ENCODE assay signal across 9 mouse cellular contexts in genomic region chr15:102178279-102178678, GRCm38 (mm10). TPM values are rescaled to one million over a fixed set of nuclear protein-coding genes. Genes with fewer than 3 reads are reported as not detected.
DNase-seq lines count a peak whose midpoint lies in the region; ATAC-seq and TF ChIP-seq lines count a peak whose summit lies in the region.
"Had no signal": no experiment of that assay in that cellular context is flagged by ENCODE, and none has a peak within 500 bp of the region (broad histone marks: within the 10 kb centered on the region; RNA-seq: fewer than 3 reads in every experiment).

No protein-coding gene starts in this region.

- no peak overlapping the region for H3K4me3 ChIP-seq in hindbrain, embryonic 10.5 days
- H3K4me3 ChIP-seq in hindbrain, embryonic 16.5 days (ENCODE audit: low read length) = no peak overlapping the region
- no peak overlapping the region for H3K4me3 ChIP-seq in bone marrow macrophage, adult 2 months (ENCODE audit: insufficient read depth, low read length)
- H3K4me3 ChIP-seq in intestine, embryonic 16.5 days (ENCODE audit: low read length) = no peak overlapping the region
- no peak overlapping the region for H3K4me3 ChIP-seq in neural tube, embryonic 11.5 days (ENCODE audit: low read depth, low read length)
- H3K4me3 ChIP-seq in stomach, postnatal 0 days (ENCODE audit: low read depth, low read length) = no peak overlapping the region
- H3K4me3 ChIP-seq: neural tube, embryonic 12.5 days had no signal

- peak; percentile 96 for TF ChIP-seq CTCF in bone marrow macrophage, adult 2 months (IDR thresholded peaks at IDR 0.05; ENCODE audit: low read depth, low read length)
- TF ChIP-seq CTCF in stomach, postnatal 0 days (IDR thresholded peaks at IDR 0.05; ENCODE audit: low read depth) = peak; percentile 95

- no peaks in the 10 kb centered on the region for H3K27me3 ChIP-seq in hindbrain, embryonic 10.5 days (ENCODE audit: insufficient read depth, poor library complexity, severe bottlenecking)
- H3K27me3 ChIP-seq in hindbrain, embryonic 16.5 days (replicated peaks; ENCODE audit: control insufficient read depth, insufficient read depth, low read length) = no peaks in the 10 kb centered on the region
- no peaks in the 10 kb centered on the region for H3K27me3 ChIP-seq in intestine, embryonic 16.5 days (replicated peaks; ENCODE audit: control insufficient read depth, insufficient read depth, low read length)
- H3K27me3 ChIP-seq in neural tube, embryonic 11.5 days (ENCODE audit: control insufficient read depth, insufficient read depth, low read length) = no peaks in the 10 kb centered on the region
- no peaks in the 10 kb centered on the region for H3K27me3 ChIP-seq in stomach, postnatal 0 days (ENCODE audit: control insufficient read depth, insufficient read depth, low read length)
- H3K27me3 ChIP-seq: neural tube, embryonic 12.5 days had no signal

- H3K4me2 ChIP-seq in hindbrain, embryonic 16.5 days (ENCODE audit: low read length) = no peak overlapping the region
- H3K4me2 ChIP-seq in intestine, embryonic 16.5 days (ENCODE audit: low read depth, low read length) = no peak overlapping the region
- no peak overlapping the region for H3K4me2 ChIP-seq in neural tube, embryonic 11.5 days (ENCODE audit: low read depth)
- H3K4me2 ChIP-seq in stomach, postnatal 0 days (replicated peaks; ENCODE audit: low read depth) = no peak overlapping the region
- H3K4me2 ChIP-seq: neural tube, embryonic 12.5 days had no signal

- no peak for TF ChIP-seq POLR2A in bone marrow macrophage, adult 2 months (IDR thresholded peaks at IDR 0.05; ENCODE audit: borderline replicate concordance, low read depth, low read length)

- WGBS in hindbrain, embryonic 10.5 days = 20% methylated on average over 6 of the region's 6 CpGs
- WGBS in hindbrain, embryonic 16.5 days = 16% methylated on average over 6 of the region's 6 CpGs
- WGBS in intestine, embryonic 16.5 days = 13% methylated on average over 6 of the region's 6 CpGs
- 17% methylated on average over 6 of the region's 6 CpGs for WGBS in neural tube, embryonic 11.5 days
- 22% methylated on average over 6 of the region's 6 CpGs for WGBS in stomach, postnatal 0 days

- H3K4me1 ChIP-seq in hindbrain, embryonic 10.5 days (replicated peaks) = no peaks in the 10 kb centered on the region
- H3K4me1 ChIP-seq in hindbrain, embryonic 16.5 days (ENCODE audit: control insufficient read depth, insufficient read depth, low read depth, low read length) = no peaks in the 10 kb centered on the region
- H3K4me1 ChIP-seq in bone marrow macrophage, adult 2 months (ENCODE audit: control insufficient read depth, insufficient read depth, low read length) = no peaks in the 10 kb centered on the region
- H3K4me1 ChIP-seq in intestine, embryonic 16.5 days (ENCODE audit: control insufficient read depth, insufficient read depth, low read length) = peaks cover 3% of the 10 kb centered on the region
- no peaks in the 10 kb centered on the region for H3K4me1 ChIP-seq in neural tube, embryonic 11.5 days (ENCODE audit: control insufficient read depth, insufficient read depth, low read length)
- H3K4me1 ChIP-seq in stomach, postnatal 0 days (replicated peaks; ENCODE audit: control insufficient read depth, insufficient read depth) = no peaks in the 10 kb centered on the region
- H3K4me1 ChIP-seq: neural tube, embryonic 12.5 days had no signal

- intact Hi-C loops in left cerebral cortex, postnatal 25 days (cut with DNase I) = loop anchor here (1.0 kb wide), 1 partner anchor 46 kb away; no protein-coding TSS in a partner anchor

- ATAC-seq in hindbrain, embryonic 16.5 days = no peak
- ATAC-seq in erythroblast, adult 5-6 weeks (replicated peaks; ENCODE audit: low FRiP score, poor library complexity, severe bottlenecking) = peak; percentile 75
- ATAC-seq in intestine, embryonic 16.5 days = peak; percentile 44
- ATAC-seq in neural tube, embryonic 11.5 days (ENCODE audit: insufficient read depth, low FRiP score, low TSS enrichment) = no peak
- peak; percentile 43; the same call in 1 of the 2 replicates for ATAC-seq in stomach, postnatal 0 days (ENCODE audit: low FRiP score, low TSS enrichment)

- peaks cover 16% of the 10 kb centered on the region; the same call in 1 of the 2 replicates for H3K36me3 ChIP-seq in hindbrain, embryonic 10.5 days
- peaks cover 2% of the 10 kb centered on the region; the same call in 1 of the 2 replicates for H3K36me3 ChIP-seq in hindbrain, embryonic 16.5 days (ENCODE audit: control insufficient read depth, insufficient read depth, low read length)
- no peaks in the 10 kb centered on the region for H3K36me3 ChIP-seq in intestine, embryonic 16.5 days (ENCODE audit: control insufficient read depth, insufficient read depth, low read length)
- H3K36me3 ChIP-seq in neural tube, embryonic 11.5 days (ENCODE audit: control insufficient read depth, insufficient read depth, low read length) = no peaks in the 10 kb centered on the region
- H3K36me3 ChIP-seq in stomach, postnatal 0 days (ENCODE audit: control insufficient read depth, insufficient read depth, low read length) = no peaks in the 10 kb centered on the region; the same call in 1 of the 2 replicates

- peak; percentile 71 for DNase-seq in hindbrain, embryonic 10.5 days (ENCODE audit: low spot score)
- DNase-seq in left cerebral cortex, postnatal 25 days (ENCODE audit: low spot score in 2 of 2) = peak; percentile 62 to 77
- DNase-seq in neural tube, embryonic 11.5 days (ENCODE audit: low spot score) = peak; percentile 65
- DNase-seq in stomach, postnatal 0 days (ENCODE audit: low spot score) = peak; percentile 84

- no peak overlapping the region for H3K9ac ChIP-seq in hindbrain, embryonic 16.5 days (ENCODE audit: low read depth, low read length)
- H3K9ac ChIP-seq in intestine, embryonic 16.5 days (ENCODE audit: low read depth, low read length) = no peak overlapping the region
- H3K9ac ChIP-seq in neural tube, embryonic 11.5 days (ENCODE audit: low read length) = no peak overlapping the region
- no peak overlapping the region for H3K9ac ChIP-seq in stomach, postnatal 0 days (ENCODE audit: low read length)
- H3K9ac ChIP-seq: neural tube, embryonic 12.5 days had no signal

- no peak overlapping the region for H3K27ac ChIP-seq in hindbrain, embryonic 10.5 days
- H3K27ac ChIP-seq in hindbrain, embryonic 16.5 days (ENCODE audit: low read depth, low read length) = no peak overlapping the region
- no peak overlapping the region for H3K27ac ChIP-seq in bone marrow macrophage, adult 2 months (ENCODE audit: insufficient read depth, low read depth, low read length)
- H3K27ac ChIP-seq in intestine, embryonic 16.5 days (ENCODE audit: low read length) = no peak overlapping the region
- no peak overlapping the region for H3K27ac ChIP-seq in neural tube, embryonic 11.5 days (ENCODE audit: low read depth, low read length)
- H3K27ac ChIP-seq in stomach, postnatal 0 days (replicated peaks) = no peak overlapping the region
- H3K27ac ChIP-seq: neural tube, embryonic 12.5 days had no signal

- H3K9me3 ChIP-seq in hindbrain, embryonic 10.5 days = no peaks in the 10 kb centered on the region
- H3K9me3 ChIP-seq in hindbrain, embryonic 16.5 days (ENCODE audit: control insufficient read depth, low read length) = peaks cover 2% of the 10 kb centered on the region; the same call in 1 of the 2 replicates
- H3K9me3 ChIP-seq in intestine, embryonic 16.5 days (ENCODE audit: control insufficient read depth, low read length) = no peaks in the 10 kb centered on the region
- no peaks in the 10 kb centered on the region for H3K9me3 ChIP-seq in neural tube, embryonic 11.5 days (ENCODE audit: control insufficient read depth, low read length)
- H3K9me3 ChIP-seq in stomach, postnatal 0 days (ENCODE audit: control insufficient read depth, low read length) = no peaks in the 10 kb centered on the region
- H3K9me3 ChIP-seq: neural tube, embryonic 12.5 days had no signal

- no peak for TF ChIP-seq EP300 in stomach, postnatal 0 days (optimal IDR thresholded peaks at IDR 0.05)

RNA-seq across cellular contexts. Expression of gene Zfp740, which starts 24.8 kb away (rescaled TPM):
- polyA plus RNA-seq in hindbrain, embryonic 10.5 days (2016; fragmentation: Nextera tagmentation; extraction: Ambion mirVana) = 61.8 and 67.1 TPM in 2 replicates
- 39.6 and 51.0 TPM in 2 replicates for polyA plus RNA-seq in hindbrain, embryonic 16.5 days (2015; fragmentation: Nextera tagmentation; extraction: Ambion mirVana)
- 71.6 and 79.5 TPM in 2 replicates for polyA plus RNA-seq in bone marrow macrophage, adult 2 months (2012; ENCODE audit: insufficient read depth, insufficient read length, missing spikeins)
- total RNA-seq in erythroblast, adult 5-6 weeks (2015; ENCODE audit: low replicate concordance) = 14.2 and 19.0 TPM in 2 replicates
- total RNA-seq in erythroblast, adult 5-6 weeks (2017; ENCODE audit: low replicate concordance) = 15.7 and 21.5 TPM in 2 replicates
- polyA plus RNA-seq in intestine, embryonic 16.5 days (2015; fragmentation: Nextera tagmentation; extraction: Ambion mirVana) = 33.6 and 35.3 TPM in 2 replicates
- 10 to 100 TPM; 58.5 to 64.9 TPM for total RNA-seq in left cerebral cortex, postnatal 25 days (2021)
- 65.4 and 66.9 TPM in 2 replicates for polyA plus RNA-seq in neural tube, embryonic 11.5 days (2014; fragmentation: Nextera tagmentation; extraction: Ambion mirVana)
- polyA plus RNA-seq in stomach, postnatal 0 days (2015; fragmentation: Nextera tagmentation; extraction: Ambion mirVana) = 19.9 and 20.2 TPM in 2 replicates

RNA-seq across cellular contexts. Expression of gene Csad, which starts 26.2 kb away (rescaled TPM):
- polyA plus RNA-seq in hindbrain, embryonic 10.5 days (2016; fragmentation: Nextera tagmentation; extraction: Ambion mirVana) = 34.0 and 35.5 TPM in 2 replicates
- 35.5 and 43.3 TPM in 2 replicates for polyA plus RNA-seq in hindbrain, embryonic 16.5 days (2015; fragmentation: Nextera tagmentation; extraction: Ambion mirVana)
- polyA plus RNA-seq in bone marrow macrophage, adult 2 months (2012; ENCODE audit: insufficient read depth, insufficient read length, missing spikeins) = 60.4 and 60.5 TPM in 2 replicates
- total RNA-seq in erythroblast, adult 5-6 weeks (2015; ENCODE audit: low replicate concordance) = 2.9 TPM in 1 of 2 replicates, not detected in the other
- 9.3 and 12.5 TPM in 2 replicates for total RNA-seq in erythroblast, adult 5-6 weeks (2017; ENCODE audit: low replicate concordance)
- 33.2 and 38.4 TPM in 2 replicates for polyA plus RNA-seq in intestine, embryonic 16.5 days (2015; fragmentation: Nextera tagmentation; extraction: Ambion mirVana)
- total RNA-seq in left cerebral cortex, postnatal 25 days (2021) = 10 to 100 TPM; 28.4 to 32.1 TPM
- polyA plus RNA-seq in neural tube, embryonic 11.5 days (2014; fragmentation: Nextera tagmentation; extraction: Ambion mirVana) = 32.8 TPM in 2 replicates
- 32.1 and 39.4 TPM in 2 replicates for polyA plus RNA-seq in stomach, postnatal 0 days (2015; fragmentation: Nextera tagmentation; extraction: Ambion mirVana)

RNA-seq across cellular contexts. Expression of gene Soat2, which starts 28.0 kb away (rescaled TPM):
- 0.35 and 0.38 TPM in 2 replicates for polyA plus RNA-seq in hindbrain, embryonic 10.5 days (2016; fragmentation: Nextera tagmentation; extraction: Ambion mirVana)
- polyA plus RNA-seq in hindbrain, embryonic 16.5 days (2015; fragmentation: Nextera tagmentation; extraction: Ambion mirVana) = not detected in 2 replicates
- 0.50 TPM in 1 of 2 replicates, not detected in the other for polyA plus RNA-seq in bone marrow macrophage, adult 2 months (2012; ENCODE audit: insufficient read depth, insufficient read length, missing spikeins)
- 1.0 TPM in 1 of 2 replicates, not detected in the other for total RNA-seq in erythroblast, adult 5-6 weeks (2015; ENCODE audit: low replicate concordance)
- total RNA-seq in erythroblast, adult 5-6 weeks (2017; ENCODE audit: low replicate concordance) = 1.5 and 1.8 TPM in 2 replicates
- 25.0 and 31.2 TPM in 2 replicates for polyA plus RNA-seq in intestine, embryonic 16.5 days (2015; fragmentation: Nextera tagmentation; extraction: Ambion mirVana)
- total RNA-seq in left cerebral cortex, postnatal 25 days (2021) = under 1 TPM in 1 of 2 experiments, not detected in 1; 0.14 TPM
- polyA plus RNA-seq in neural tube, embryonic 11.5 days (2014; fragmentation: Nextera tagmentation; extraction: Ambion mirVana) = 0.13 and 0.22 TPM in 2 replicates
- 5.9 and 6.0 TPM in 2 replicates for polyA plus RNA-seq in stomach, postnatal 0 days (2015; fragmentation: Nextera tagmentation; extraction: Ambion mirVana)

RNA-seq across cellular contexts. Expression of gene Igfbp6, which starts 34.1 kb away (rescaled TPM):
- polyA plus RNA-seq in hindbrain, embryonic 10.5 days (2016; fragmentation: Nextera tagmentation; extraction: Ambion mirVana) = 0.20 TPM in 1 of 2 replicates, not detected in the other
- 3.9 and 4.4 TPM in 2 replicates for polyA plus RNA-seq in hindbrain, embryonic 16.5 days (2015; fragmentation: Nextera tagmentation; extraction: Ambion mirVana)
- polyA plus RNA-seq in bone marrow macrophage, adult 2 months (2012; ENCODE audit: insufficient read depth, insufficient read length, missing spikeins) = not detected in 2 replicates
- 1.5 TPM in 1 of 2 replicates, not detected in the other for total RNA-seq in erythroblast, adult 5-6 weeks (2015; ENCODE audit: low replicate concordance)
- not detected in 2 replicates for total RNA-seq in erythroblast, adult 5-6 weeks (2017; ENCODE audit: low replicate concordance)
- polyA plus RNA-seq in intestine, embryonic 16.5 days (2015; fragmentation: Nextera tagmentation; extraction: Ambion mirVana) = 11.8 and 11.9 TPM in 2 replicates
- total RNA-seq in left cerebral cortex, postnatal 25 days (2021) = 10 to 100 TPM; 36.5 to 43.1 TPM
- polyA plus RNA-seq in neural tube, embryonic 11.5 days (2014; fragmentation: Nextera tagmentation; extraction: Ambion mirVana) = 0.22 and 0.34 TPM in 2 replicates
- polyA plus RNA-seq in stomach, postnatal 0 days (2015; fragmentation: Nextera tagmentation; extraction: Ambion mirVana) = 30.6 and 39.5 TPM in 2 replicates

RNA-seq across cellular contexts. Expression of gene Spryd3, which starts 42.2 kb away (rescaled TPM):
- 14.6 and 17.6 TPM in 2 replicates for polyA plus RNA-seq in hindbrain, embryonic 10.5 days (2016; fragmentation: Nextera tagmentation; extraction: Ambion mirVana)
- 105 and 108 TPM in 2 replicates for polyA plus RNA-seq in hindbrain, embryonic 16.5 days (2015; fragmentation: Nextera tagmentation; extraction: Ambion mirVana)
- 20.8 and 21.4 TPM in 2 replicates for polyA plus RNA-seq in bone marrow macrophage, adult 2 months (2012; ENCODE audit: insufficient read depth, insufficient read length, missing spikeins)
- total RNA-seq in erythroblast, adult 5-6 weeks (2015; ENCODE audit: low replicate concordance) = 3.8 TPM in 1 of 2 replicates, not detected in the other
- 2.1 and 4.7 TPM in 2 replicates for total RNA-seq in erythroblast, adult 5-6 weeks (2017; ENCODE audit: low replicate concordance)
- polyA plus RNA-seq in intestine, embryonic 16.5 days (2015; fragmentation: Nextera tagmentation; extraction: Ambion mirVana) = 27.5 and 28.0 TPM in 2 replicates
- 100 to 1,000 TPM; 142 to 146 TPM for total RNA-seq in left cerebral cortex, postnatal 25 days (2021)
- 15.5 and 17.0 TPM in 2 replicates for polyA plus RNA-seq in neural tube, embryonic 11.5 days (2014; fragmentation: Nextera tagmentation; extraction: Ambion mirVana)
- polyA plus RNA-seq in stomach, postnatal 0 days (2015; fragmentation: Nextera tagmentation; extraction: Ambion mirVana) = 28.5 and 29.0 TPM in 2 replicates

Comparison
In these comparisons a context has a peak if more than half of its experiments do, and no peak if none do; other contexts are left out.
1. ATAC-seq: peak in erythroblast, adult 5-6 weeks (single experiment), intestine, embryonic 16.5 days (single experiment) and stomach, postnatal 0 days (single experiment); none in hindbrain, embryonic 16.5 days (single experiment) and neural tube, embryonic 11.5 days (single experiment).
2. Peak in every context shown above with its lines, with median percentiles within 50 percentile points of each other: DNase-seq.